Mouse (Mus musculus): ENCODE measurements at regions not wholly inside any gene's neighbourhood (a gene's known extent, or its start where the extent isn't known, plus 50 kb on each side); places are given as distances from the start of the nearest gene placed in this dataset.
A peak's percentile ranks its signal among the peaks of the same experiment; 100 is the strongest.

GRCm38 (mm10) chr17:51391871-51392270 lies 212.7 kb upstream of the Tbc1d5 start:
- no peak for DNase-seq

- no peak for DNase-seq
Observed at GRCm38 (mm10) chr17:51382552-51382951, 203.4 kb upstream of the Tbc1d5 start.

GRCm38 (mm10) chr17:51371937-51372479 lies 192.9 kb upstream of the Tbc1d5 start:
- no peak for DNase-seq

GRCm38 (mm10) chr17:51370990-51371389 lies 191.8 kb upstream of the Tbc1d5 start:
- no peak for DNase-seq

- DNase-seq: no peak
Observed at GRCm38 (mm10) chr17:51370085-51370484, 190.9 kb upstream of the Tbc1d5 start.

GRCm38 (mm10) chr17:51362801-51363200 lies 183.6 kb upstream of the Tbc1d5 start:
- DNase-seq: no peak

GRCm38 (mm10) chr17:51362271-51362670 lies 183.1 kb upstream of the Tbc1d5 start:
- no peak for DNase-seq

GRCm38 (mm10) chr17:51358362-51358739 lies 179.2 kb upstream of the Tbc1d5 start:
- no peak for DNase-seq

GRCm38 (mm10) chr17:51357690-51358361 lies 178.7 kb upstream of the Tbc1d5 start:
- DNase-seq: no peak

GRCm38 (mm10) chr17:51356447-51356846 lies 177.3 kb upstream of the Tbc1d5 start:
- no peak for DNase-seq

- DNase-seq: no peak
Observed at GRCm38 (mm10) chr17:51321868-51322267, 142.7 kb upstream of the Tbc1d5 start.

GRCm38 (mm10) chr17:51321025-51321424 lies 141.9 kb upstream of the Tbc1d5 start:
- DNase-seq: no peak

GRCm38 (mm10) chr17:51304964-51305363 lies 125.8 kb upstream of the Tbc1d5 start:
- peak; percentile 45 for DNase-seq

GRCm38 (mm10) chr17:51290741-51291140 lies 111.6 kb upstream of the Tbc1d5 start:
- DNase-seq: no peak

- DNase-seq: peak; percentile 54
Observed at GRCm38 (mm10) chr17:51288751-51289150, 109.6 kb upstream of the Tbc1d5 start.

- no peak for DNase-seq
Observed at GRCm38 (mm10) chr17:51287878-51288277, 108.7 kb upstream of the Tbc1d5 start.

- no peak for DNase-seq
Observed at GRCm38 (mm10) chr17:51285362-51285761, 106.2 kb upstream of the Tbc1d5 start.

- no peak for DNase-seq
Observed at GRCm38 (mm10) chr17:51278771-51279170, 99.6 kb upstream of the Tbc1d5 start.

- no peak for DNase-seq
Observed at GRCm38 (mm10) chr17:51278094-51278493, 98.9 kb upstream of the Tbc1d5 start.

- DNase-seq: no peak
Observed at GRCm38 (mm10) chr17:51277161-51277560, 98.0 kb upstream of the Tbc1d5 start.

GRCm38 (mm10) chr17:51272025-51272424 lies 92.9 kb upstream of the Tbc1d5 start:
- no peak for DNase-seq

- no peak for DNase-seq
Observed at GRCm38 (mm10) chr17:51262946-51263345, 83.8 kb upstream of the Tbc1d5 start.

GRCm38 (mm10) chr17:51262404-51262803 lies 83.3 kb upstream of the Tbc1d5 start:
- no peak for DNase-seq

GRCm38 (mm10) chr17:51258316-51258715 lies 79.2 kb upstream of the Tbc1d5 start:
- peak; percentile 2 for DNase-seq

GRCm38 (mm10) chr17:51248543-51248942 lies 69.4 kb upstream of the Tbc1d5 start:
- DNase-seq: no peak
